Mouse (Mus musculus) erythroblast, embryonic 14.5 days (primary cell): Measurements from ENCODE around the gene E330021D16Rik.

Experiments
- GATA1 ChIP-seq: IDR thresholded peaks from 2 replicates; pipeline ENCODE4 v1.6.1; 2012; ENCODE audit warnings: low read length, inconsistent platforms, mixed read lengths
- TAL1 ChIP-seq: IDR thresholded peaks from 3 replicates; pipeline ENCODE4 v1.6.1; 2012; ENCODE audit warnings: low read length, inconsistent platforms, mixed read lengths

DNA sequence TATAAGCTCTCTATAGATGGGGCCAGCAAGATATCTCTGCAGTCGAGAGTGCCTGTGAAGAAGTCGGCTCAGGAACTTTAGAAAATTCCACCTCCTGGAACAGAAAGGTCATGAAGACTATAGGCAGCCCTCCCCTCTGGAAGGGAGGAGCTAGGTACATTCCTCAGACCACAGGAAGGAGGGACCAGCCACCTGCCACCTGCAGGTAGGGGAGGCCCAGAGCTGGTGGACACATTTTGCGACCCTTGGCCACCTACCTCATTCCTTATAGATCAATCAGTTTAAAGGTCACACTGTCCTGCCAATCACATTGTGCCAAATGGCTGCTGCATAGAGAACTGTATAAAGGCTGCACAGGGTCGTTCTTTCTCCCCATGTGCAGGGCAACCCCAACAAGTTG lies 14.1 kb upstream of the E330021D16Rik start:
- TF ChIP-seq GATA1 (no peak), TAL1 (no peak)
